Mouse (Mus musculus) regulatory T cell (primary cell): Measurements from ENCODE around the gene Pars2.

Experiments
- in situ Hi-C: fragments of 300-600 bp; cut with MboI, MseI; formaldehyde crosslinking; loops from one replicate; pipeline ENCODE4 v1.15.1; 2025; ENCODE audit warnings: high pct_unique_total_duplicates

Gene Pars2

DNA sequence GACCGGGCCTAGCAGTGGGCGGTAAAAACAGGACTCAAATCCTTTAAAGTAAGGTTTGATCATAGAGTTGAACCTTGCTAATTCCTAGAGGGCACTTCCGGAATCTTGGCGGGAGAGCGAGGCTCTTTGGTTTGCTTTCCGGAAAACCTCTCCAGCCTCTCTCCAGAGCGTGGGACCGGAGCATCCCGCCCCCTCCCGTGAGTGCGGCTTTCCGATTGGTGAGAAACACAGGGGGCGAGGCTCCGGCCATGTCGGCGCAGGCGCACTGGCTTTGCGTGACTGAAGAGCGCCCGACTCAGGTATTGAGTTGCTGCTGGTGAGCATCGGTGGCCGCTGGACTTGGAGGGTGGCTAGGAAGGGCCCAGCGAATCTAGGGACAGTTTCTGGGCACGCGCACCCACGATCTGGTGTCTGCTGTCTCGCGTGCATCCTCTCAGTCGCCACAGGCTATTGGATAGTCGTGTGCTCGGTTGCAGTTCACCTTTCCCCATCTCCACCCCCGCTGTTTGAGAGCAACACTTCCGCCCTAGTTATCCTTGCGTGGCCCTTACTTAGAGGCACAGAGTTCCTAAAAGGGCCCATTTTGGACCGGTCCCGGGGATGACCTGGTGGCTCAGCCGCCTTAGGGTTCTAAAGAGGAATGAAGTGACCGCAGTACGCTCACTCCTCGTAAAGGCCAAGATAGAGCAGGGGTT, at the start of gene Pars2:
TSS of gene Pars2 (plus strand) at position 237 of the 695 bp plus-strand sequence.
- in situ Hi-C loops: no loop called here

DNA sequence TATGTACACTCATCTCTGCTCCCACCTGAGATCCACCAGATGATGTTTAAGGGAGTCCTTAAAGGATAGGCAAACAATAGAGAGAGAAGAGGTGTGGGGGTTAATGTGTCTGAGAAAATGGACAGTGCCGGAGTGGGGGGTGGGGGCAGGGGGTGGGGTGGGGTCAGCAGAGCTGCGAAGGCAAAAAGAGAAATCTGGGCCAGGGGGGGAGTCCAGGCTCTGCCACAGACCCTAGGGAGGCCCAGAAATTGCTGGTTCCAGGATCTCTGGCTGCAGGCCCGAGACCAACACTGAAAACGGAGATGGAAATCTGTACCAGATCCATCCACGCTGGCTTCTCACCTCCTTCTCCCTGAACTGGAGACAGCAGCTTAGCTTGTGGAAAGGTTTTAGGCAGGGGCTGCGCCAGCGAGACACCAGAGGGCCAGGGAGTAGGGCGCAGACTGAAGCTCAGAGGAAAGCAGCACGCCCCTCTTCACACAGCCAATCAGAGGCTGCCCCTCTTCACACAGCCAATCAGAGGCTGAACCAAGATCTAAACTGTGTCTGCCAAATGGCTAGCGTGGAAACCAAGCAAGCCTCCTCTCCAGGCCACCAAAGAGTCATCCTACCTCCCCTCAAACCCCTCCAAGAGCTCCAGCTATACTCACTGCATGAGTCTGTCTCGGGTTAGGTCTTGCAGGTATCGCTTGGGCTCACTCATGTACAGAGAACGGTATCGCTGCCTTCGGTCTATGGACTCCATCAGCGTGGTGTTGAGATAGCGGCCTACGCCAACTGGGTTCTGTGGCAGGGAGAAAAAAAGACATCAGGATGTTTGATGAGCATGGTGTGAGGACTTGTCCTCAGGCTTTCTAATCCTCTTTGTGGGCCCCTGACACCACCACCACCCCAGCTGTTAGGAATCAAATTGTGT, 44.0 kb upstream of the Pars2 start:
- in situ Hi-C loops: no loop called here

DNA sequence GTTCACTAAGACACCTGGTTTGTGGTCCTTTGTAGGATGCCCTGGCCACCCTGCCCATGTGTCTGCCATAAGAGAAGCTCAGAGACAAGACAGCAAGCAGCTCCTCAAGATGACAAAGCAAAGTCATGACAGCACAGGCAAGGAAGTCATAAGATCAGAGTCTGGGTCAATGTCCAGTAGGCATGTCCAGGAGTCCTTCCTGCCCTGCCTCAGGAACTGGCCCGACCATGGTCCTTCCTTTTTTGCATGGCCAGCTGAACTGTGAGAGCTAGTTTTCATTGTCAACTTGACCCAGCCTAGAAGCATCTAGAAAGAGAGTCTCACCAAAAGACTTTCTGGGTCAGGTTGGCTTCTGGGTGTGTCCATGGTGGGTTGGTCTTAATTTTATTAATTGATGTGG, 43.0 kb upstream of the Pars2 start:
- in situ Hi-C loops: no loop called here

DNA sequence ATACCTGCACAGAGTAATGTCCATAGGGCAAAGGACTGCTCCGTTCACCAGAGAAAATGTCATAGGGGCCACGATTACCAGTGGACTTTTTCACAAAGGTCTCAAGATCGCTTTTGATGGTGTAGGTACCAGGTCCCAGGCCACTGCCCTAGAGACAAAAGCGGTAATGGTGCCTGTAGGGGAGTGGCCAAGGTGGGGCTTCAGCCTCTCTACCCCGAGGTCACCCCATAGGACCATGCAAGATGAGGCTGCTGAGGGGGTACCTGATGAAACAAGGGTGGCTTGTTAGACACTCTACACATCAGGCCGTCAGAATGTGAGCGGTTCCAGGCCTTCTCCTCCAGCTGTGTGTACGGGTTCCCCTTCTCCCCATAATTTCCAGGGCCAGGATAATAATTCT, 37.8 kb upstream of the Pars2 start:
- in situ Hi-C loops: no loop called here

DNA sequence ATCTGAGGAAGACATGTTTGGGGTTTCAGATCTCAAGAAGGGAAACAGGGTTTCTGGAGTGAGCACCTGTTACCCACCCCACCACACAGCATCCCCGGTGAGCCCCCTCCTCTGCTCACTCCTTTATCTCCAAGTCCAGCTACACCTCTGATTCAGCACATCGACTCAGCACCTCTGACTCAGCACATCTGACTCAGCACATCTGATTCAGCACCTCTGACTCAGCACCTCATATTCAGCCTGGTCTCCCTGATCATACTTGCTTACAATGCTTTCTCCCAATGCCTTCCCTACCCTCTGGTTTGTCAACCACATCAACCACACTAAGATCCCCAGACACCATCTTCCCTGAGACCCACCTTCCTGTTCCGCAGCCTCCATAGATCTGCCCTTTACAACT, 37.3 kb upstream of the Pars2 start:
- in situ Hi-C loops: no loop called here

DNA sequence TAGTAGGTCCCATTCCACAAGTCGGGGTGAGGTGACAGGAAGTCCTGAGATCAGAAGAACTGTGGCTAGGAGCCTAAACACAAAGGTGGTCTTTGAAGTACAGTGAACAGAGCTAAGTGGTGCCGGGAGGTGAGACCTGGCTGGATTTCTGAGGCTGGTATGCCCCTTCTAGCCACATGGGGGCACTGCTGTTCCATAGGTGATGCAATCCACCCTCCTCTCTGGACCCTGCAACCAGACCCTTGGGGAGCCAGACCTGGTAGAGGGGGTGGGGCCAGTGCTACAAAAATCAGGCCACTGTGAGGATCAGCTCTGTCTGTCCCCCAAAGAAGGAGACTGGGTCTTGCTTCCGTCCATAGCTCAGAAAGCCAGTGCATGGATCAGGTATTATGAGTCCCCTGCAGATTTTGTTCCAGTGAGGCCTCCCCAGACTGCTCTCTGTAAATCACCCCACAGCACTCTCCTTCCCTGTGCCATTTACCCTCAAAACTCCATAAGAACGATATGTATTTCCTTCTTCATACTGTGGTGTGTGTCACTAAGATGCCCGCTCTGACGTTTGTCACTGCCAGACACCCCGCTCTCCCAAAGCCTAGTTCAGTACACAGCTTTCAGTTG, 36.6 kb upstream of the Pars2 start:
- in situ Hi-C loops: no loop called here

DNA sequence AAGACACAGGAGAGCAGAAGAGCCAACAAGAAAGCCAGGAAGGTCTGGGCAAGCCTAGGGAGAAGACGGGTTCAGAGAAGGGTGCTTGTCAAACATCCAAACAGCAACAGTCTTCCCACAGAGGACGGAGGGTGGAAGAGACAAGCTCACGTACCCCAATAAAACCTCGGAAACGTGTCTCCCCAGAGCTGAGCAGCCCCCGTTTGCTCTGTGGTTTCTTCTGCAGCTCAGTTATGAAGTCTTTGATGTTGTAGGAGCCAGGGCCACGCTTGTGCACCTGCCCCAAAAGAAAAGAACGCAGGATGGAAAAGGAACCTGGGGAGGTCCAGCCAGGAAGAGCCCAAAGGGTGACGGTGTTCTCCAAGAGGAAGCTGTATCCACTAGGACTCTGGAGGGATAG, 36.0 kb upstream of the Pars2 start:
- in situ Hi-C loops: no loop called here

DNA sequence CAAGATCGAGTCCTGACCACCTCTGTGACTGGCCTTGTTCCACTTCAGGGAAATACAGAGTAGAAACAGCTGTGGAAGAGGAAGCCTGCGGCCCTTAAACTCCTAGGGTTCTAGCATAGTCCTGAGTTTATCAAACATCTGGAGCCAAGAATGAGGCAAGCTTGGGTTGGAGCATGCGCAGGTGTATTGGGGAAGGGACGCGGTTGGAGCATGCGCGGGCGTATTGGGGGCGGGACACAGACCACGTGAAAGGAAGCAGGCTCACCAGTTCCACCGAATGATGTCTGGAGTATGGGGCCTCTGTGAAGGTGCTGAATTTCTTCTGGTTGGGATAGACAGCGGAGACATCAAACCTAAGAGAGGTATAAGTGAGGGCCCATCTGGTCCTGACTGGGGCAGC, 35.2 kb upstream of the Pars2 start:
- in situ Hi-C loops: no loop called here

DNA sequence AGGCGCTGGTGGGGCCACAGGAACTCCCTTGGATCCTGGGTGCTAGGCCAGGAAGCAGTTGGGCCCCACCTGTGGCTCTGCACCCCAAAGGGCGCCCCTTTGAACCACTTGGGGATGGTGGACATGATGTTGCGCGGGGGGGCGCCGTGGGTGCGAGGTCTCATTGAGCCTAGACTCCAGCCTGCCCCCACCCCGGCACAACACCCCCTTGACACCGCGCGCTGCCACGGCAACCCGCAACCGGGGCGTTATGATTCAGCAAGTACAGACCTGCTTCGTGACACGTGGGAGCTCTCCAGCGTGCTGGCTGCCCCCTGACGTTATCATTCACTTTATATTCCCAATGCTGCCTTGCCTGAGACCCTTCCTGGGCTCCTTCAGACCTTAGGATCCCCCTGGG, 33.8 kb upstream of the Pars2 start, which contains the start of gene Lexm:
TSS of gene Lexm (minus strand) at position 186 of the 400 bp plus-strand sequence.
- in situ Hi-C loops: no loop called here

DNA sequence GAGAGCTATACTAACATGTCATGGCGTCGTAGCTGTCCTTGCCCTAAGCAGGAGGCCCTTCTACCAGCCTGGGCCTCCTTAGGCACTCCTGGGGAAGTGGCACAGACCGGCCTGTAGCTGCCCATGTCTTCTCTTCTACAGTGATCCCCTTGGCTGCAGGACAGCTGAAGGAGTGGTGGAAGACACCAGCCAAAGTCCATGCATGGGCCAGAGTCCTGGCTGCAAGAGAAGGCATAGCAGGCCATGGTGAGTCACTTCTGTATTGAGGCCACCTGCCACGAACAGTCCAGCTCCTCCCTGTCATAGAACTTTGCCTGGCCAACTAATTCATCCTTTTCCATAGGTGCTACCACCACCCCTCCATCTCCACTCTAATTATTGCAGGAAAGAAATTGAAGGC, 32.0 kb upstream of the Pars2 start:
- in situ Hi-C loops: no loop called here

DNA sequence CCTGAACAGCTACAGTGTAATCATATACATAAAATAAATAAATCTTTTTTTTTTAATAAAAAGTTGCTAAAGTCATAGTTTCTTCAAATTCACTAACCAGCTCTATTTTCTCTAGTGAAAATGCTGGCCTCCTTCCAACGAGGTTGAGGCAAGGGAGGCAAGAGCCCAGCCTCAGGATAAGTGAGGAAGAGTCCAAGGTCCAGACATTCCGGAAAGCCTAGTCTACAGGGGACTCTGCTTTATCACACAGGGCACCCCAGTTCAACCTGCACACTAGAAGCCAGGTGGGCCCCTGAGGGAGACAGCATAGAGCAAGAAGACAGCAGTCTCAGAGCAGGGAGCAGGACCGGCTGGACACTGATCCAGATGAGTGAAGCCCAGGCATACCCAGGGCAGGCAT, 29.4 kb upstream of the Pars2 start:
- in situ Hi-C loops: loop anchor here (10.0 kb wide), 1 partner anchor 373 kb away; no protein-coding TSS in a partner anchor

DNA sequence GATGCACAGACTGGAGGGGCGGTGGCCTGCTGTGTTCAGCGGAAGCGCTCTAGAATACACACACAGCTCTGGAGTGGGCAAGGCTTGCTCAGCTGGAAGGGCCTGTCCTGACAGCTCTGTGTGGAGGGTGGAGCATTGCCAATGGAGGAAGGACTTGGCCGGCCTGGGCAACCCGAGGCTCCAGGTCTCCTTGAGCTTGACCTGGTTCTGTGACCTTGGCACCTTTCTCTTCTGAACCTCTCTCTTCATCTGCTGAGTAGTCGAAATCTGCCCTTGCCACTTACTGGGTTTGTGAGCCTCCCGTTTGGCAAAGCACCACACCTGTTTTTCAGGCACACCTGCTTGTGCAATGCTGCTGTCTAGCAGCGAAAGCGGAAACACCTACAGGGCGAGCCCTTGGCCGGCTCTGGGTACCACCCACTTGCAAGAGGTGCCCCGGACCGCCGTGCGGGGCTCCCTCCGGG, 28.8 kb upstream of the Pars2 start, which contains the start of gene Ttc22:
TSS of gene Ttc22 (plus strand) at position 403 of the 464 bp plus-strand sequence.
- in situ Hi-C loops: loop anchor here (10.0 kb wide), 1 partner anchor 373 kb away; no protein-coding TSS in a partner anchor

DNA sequence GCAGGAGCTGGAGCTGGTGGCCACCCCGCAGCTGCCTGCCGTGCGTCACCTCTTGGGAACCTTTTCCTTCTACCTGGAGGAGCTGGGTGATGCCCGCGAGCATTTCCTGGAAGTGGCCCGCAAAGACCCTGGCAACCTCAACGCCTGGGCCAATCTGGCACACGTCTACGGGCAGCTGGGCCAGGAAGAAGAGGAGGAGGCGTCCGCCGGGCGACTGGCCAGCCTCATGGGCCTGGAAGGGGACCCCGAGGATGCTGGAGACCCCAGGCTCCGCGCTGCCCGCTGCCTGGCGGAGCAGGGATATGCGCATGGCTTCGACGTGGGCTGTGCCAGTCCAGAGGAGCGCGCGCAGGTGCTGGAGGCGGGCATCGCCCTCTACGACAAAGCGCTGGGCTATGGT, 28.2 kb upstream of the Pars2 start:
- in situ Hi-C loops: loop anchor here (10.0 kb wide), 1 partner anchor 372 kb away; no protein-coding TSS in a partner anchor

DNA sequence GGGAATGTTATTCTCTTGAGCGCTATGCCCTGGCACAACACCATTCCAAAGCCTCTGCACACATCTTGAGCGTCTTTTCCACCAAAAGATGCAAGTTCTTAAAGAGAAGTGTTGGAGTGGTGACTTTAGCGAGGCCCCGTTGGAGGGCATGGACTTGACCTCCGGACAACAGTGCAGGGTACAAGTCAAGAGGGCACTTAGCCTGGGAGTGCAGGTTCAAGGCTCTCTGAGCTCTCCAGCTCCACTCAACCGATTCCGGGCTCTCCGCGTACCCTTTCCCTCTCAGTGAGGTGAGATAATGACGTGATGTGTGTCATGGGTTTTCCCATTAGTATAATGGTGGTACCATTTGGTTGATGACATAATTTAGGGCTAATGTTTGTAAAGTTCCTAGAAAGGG, 26.6 kb upstream of the Pars2 start:
- in situ Hi-C loops: loop anchor here (10.0 kb wide), 1 partner anchor 371 kb away; no protein-coding TSS in a partner anchor

DNA sequence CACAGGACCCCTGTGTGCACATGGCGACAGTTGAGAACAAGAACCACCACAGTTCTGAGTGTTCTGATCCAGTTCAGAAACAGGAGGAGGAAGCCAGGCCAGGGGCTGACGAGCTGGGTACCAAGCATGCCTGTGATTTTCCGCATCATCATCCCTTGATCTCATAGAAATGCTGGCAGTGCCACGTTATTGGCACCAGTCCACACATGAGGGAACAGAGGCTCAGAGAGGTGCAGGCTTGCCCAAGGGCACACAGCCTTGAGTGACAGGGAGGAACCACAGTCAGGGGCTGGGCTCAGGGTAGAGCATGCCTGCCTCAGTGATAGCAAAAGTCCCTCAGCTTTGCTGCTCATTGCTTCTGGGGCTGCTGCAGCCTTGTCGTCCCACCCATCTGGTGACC, 23.1 kb upstream of the Pars2 start:
- in situ Hi-C loops: loop anchor here (10.0 kb wide), 1 partner anchor 367 kb away; no protein-coding TSS in a partner anchor

DNA sequence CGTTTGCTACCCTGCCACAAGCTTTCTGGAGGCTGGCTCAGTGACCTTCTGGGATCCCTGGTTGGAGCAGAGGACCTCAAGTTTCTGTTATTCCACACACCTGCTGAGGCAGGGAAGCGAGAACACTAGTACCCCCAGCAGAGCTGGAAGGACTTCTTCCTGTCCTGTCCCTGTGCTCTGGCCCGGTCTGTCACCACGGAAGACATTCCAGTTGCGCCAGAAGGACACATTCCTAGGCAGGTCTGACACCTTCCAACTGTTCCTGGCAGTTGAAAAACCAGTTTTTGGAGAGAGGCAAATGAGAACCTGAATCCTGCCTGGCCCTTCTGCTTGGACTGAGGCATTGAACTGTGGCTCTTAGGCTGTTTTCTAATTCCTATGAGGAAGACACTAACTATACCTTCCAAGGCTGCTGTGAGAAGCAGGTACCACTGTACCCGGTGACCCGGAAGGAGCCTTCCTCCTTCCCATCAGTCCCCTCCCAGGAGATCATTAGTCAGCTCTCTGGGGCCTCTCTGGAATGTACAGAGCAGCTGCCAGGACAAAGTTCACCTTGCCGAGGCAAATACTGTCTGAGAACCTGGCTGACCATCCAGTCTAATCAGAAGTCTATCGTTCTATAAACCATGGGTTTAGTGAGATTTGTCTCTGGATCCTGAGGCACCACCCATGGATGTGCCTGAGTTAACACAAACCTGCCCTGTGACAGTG, 22.1 kb upstream of the Pars2 start:
- in situ Hi-C loops: loop anchor here (10.0 kb wide), 1 partner anchor 366 kb away; no protein-coding TSS in a partner anchor

DNA sequence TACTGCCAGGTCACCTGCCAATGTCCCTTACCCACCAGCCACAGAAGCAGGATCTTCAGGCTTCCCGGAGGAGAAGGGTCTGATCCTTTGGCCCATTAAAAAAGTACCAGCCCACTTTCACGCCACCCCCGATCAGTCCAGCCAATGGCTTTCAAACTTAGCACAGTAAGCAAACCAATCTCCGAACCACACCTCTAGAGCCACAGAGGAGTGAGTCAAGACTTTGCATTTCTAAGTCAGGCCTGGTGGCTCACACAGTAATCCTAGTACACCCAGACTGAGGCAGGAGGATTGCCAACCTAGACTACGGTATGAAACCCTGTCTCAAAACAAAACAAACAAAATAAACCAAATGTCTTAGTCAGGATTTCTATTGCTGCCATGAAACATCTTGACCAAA, 21.5 kb upstream of the Pars2 start:
- in situ Hi-C loops: loop anchor here (10.0 kb wide), 1 partner anchor 365 kb away; no protein-coding TSS in a partner anchor

DNA sequence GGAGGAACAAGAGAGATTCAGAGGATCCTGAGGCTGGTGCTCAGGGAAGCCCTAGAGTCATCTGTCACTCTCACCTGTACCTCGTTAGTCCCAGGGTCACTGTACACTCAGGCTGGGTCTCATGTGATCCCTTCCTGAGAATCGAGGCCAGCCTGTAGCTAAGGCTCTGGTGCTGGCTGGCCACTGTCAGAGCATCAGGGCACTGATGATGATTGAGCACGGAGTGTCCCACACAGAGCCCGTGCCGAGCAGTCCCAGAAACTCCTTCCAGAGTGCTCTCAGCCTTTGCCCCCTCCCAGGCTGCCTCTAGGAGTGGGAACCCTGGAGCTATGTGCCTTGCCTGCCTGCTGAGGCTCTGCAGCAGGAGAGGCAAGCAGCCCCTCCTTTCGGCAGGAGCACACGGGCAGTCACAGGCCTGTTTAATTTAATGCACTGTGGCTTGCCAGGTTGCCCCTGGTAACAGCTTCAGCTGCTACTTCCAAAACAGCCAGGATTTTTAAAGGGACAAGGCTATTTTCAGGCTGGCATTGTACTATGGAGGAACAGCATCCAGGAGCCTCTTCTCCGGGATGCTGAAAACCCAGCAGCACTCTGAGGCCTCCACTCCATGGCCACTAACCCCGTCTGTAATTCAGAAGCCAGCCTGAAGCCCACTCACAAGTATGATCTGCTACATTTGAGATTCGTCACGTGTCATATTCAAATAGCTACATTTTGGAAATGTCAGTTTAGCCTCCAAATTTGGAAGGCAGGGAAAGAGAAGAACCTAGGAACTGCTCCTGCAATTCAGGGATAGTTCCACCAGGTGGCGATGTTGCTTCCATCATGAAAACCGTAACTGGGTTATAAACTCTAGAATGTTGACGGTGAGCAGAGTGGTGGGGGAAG, 20.3 kb upstream of the Pars2 start:
- in situ Hi-C loops: loop anchor here (5.0 kb wide), 1 partner anchor 77 kb away; no protein-coding TSS in a partner anchor

DNA sequence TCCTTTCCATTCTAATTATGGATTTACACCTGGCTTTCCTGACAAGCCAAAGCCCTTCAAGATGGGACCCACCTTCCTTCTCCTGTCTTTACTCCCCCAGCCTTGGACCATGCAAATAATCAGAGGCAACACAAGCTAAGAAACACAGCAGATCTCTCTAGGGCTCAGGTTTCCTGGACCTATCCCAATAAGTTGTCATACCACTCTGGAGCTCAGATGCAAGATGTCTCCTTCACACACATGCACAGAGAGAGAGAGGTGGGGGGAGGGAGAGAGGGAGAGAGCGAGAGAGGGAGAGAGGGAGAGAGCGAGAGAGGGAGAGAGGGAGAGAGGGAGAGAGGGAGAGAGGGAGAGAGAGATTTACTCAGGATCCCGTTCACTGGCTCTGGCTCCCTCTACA, 18.6 kb upstream of the Pars2 start:
- in situ Hi-C loops: loop anchor here (5.0 kb wide), 1 partner anchor 75 kb away; no protein-coding TSS in a partner anchor
